Mouse (Mus musculus) neural tube, embryonic 11.5 days (tissue): ENCODE results near the gene Txk. TPM values are rescaled to one million over a fixed set of nuclear protein-coding genes. Genes with fewer than 3 reads are reported as not detected.

Source experiments
- ATAC-seq: fragments of 200-750 bp; cut with Nextera tagmentation; 2 replicates; pipeline ENCODE4 v1.8.0; 2017; ENCODE audit warnings: moderate number of reproducible peaks, mild to moderate bottlenecking, moderate TSS enrichment, moderate library complexity; ENCODE audit not compliant: insufficient read depth, low FRiP score, low TSS enrichment
- DNase-seq: peaks from one replicate; pipeline ENCODE4 v3.0.0-alpha.2; 2015; ENCODE audit warnings: low spot score
- H3K27ac ChIP-seq: fragments of 300-500 bp; sonication (generic); 2 replicates; pipeline ENCODE4 v1.5.1; 2014; ENCODE audit warnings: low read depth, mild to moderate bottlenecking, low read length
- H3K27me3 ChIP-seq: fragments of 300-500 bp; sonication (generic); 2 replicates; pipeline ENCODE4 v1.6.1; 2014; ENCODE audit warnings: mild to moderate bottlenecking, low read length, mixed read lengths; ENCODE audit not compliant: control insufficient read depth, insufficient read depth
- H3K36me3 ChIP-seq: fragments of 300-500 bp; sonication (generic); 2 replicates; pipeline ENCODE4 v1.6.1; 2014; ENCODE audit warnings: mild to moderate bottlenecking, low read length, moderate library complexity, mixed read lengths; ENCODE audit not compliant: control insufficient read depth, insufficient read depth
- H3K4me1 ChIP-seq: fragments of 300-500 bp; sonication (generic); 2 replicates; pipeline ENCODE4 v1.6.1; 2014; ENCODE audit warnings: low read length, mixed read lengths; ENCODE audit not compliant: control insufficient read depth, insufficient read depth
- H3K4me2 ChIP-seq: fragments of 300-500 bp; sonication (generic); 2 replicates; pipeline ENCODE4 v1.6.1; 2014; ENCODE audit warnings: low read depth, mild to moderate bottlenecking, moderate library complexity
- H3K4me3 ChIP-seq: fragments of 300-500 bp; sonication (generic); 2 replicates; pipeline ENCODE4 v1.5.1; 2014; ENCODE audit warnings: low read depth, low read length
- H3K9ac ChIP-seq: fragments of 300-500 bp; sonication (generic); 2 replicates; pipeline ENCODE4 v1.6.1; 2014; ENCODE audit warnings: mild to moderate bottlenecking, low read length
- H3K9me3 ChIP-seq: fragments of 300-500 bp; sonication (generic); 2 replicates; pipeline ENCODE4 v1.6.1; 2016; ENCODE audit warnings: low read length; ENCODE audit not compliant: control insufficient read depth
- WGBS: fragments of 180-500 bp; shearing (Covaris S2); extraction: QIAGEN DNeasy Blood & Tissue Kit; methylation state at CpG from one replicate; pipeline ENCODE4 v1.1.7; 2014; 5-methylcytosine and 5-hydroxymethylcytosine counted together
- polyA plus RNA-seq: library from polyadenylated mRNA; unstranded; fragments of >200 nt; fragmentation: Nextera tagmentation; extraction: Ambion mirVana; gene quantifications from 2 replicates; pipeline ENCODE4 v1.2.1, GENCODE M21; 2014

Txk gene
- polyA plus RNA-seq: not detected in 2 replicates

- Histone ChIP-seq H3K4me1 (no peaks in the 10 kb centered on the region), H3K4me2 (no peak within 1 kb of the TSS), H3K27me3 (no peaks in the 10 kb centered on the region), H3K9me3 (no peaks in the 10 kb centered on the region), H3K4me3 (no peak within 1 kb of the TSS), H3K36me3 (no peaks in the 10 kb centered on the region), H3K9ac (no peak within 1 kb of the TSS), H3K27ac (no peak within 1 kb of the TSS)
- WGBS: 86% methylated on average over 5 of the region's 5 CpGs
- DNase-seq (no peak), ATAC-seq (no peak)
These were observed at the start of gene Txk for GRCm38 (mm10) chr5:72752585-72752984. Txk (minus strand) TSS chr5:72752777.

GRCm38 (mm10) chr5:72798563-72798962, 46.0 kb upstream of the Txk start:
- ATAC-seq (no peak), DNase-seq (no peak)
- Histone ChIP-seq H3K4me2 (no peak overlapping the region), H3K27me3 (no peaks in the 10 kb centered on the region), H3K4me3 (no peak overlapping the region), H3K9me3 (no peaks in the 10 kb centered on the region), H3K36me3 (no peaks in the 10 kb centered on the region), H3K9ac (no peak overlapping the region), H3K27ac (no peak overlapping the region), H3K4me1 (no peaks in the 10 kb centered on the region)
- 83% methylated on average over 4 of the region's 4 CpGs for WGBS

- Histone ChIP-seq H3K36me3 (no peaks in the 10 kb centered on the region), H3K9me3 (no peaks in the 10 kb centered on the region), H3K4me3 (no peak overlapping the region), H3K9ac (no peak overlapping the region), H3K27ac (no peak overlapping the region), H3K27me3 (no peaks in the 10 kb centered on the region), H3K4me1 (no peaks in the 10 kb centered on the region; the same call in 1 of the 2 replicates), H3K4me2 (no peak overlapping the region)
- no peak for DNase-seq
- no peak for ATAC-seq
- WGBS: 75% methylated on average over 14 of the region's 14 CpGs
These were observed 43.6 kb upstream of the Txk start for GRCm38 (mm10) chr5:72796186-72796613.

- Histone ChIP-seq H3K27ac (no peak overlapping the region), H3K4me3 (no peak overlapping the region), H3K27me3 (no peaks in the 10 kb centered on the region), H3K9me3 (no peaks in the 10 kb centered on the region), H3K4me1 (no peaks in the 10 kb centered on the region; the same call in 1 of the 2 replicates), H3K4me2 (no peak overlapping the region), H3K36me3 (no peaks in the 10 kb centered on the region), H3K9ac (no peak overlapping the region)
- ATAC-seq (no peak), DNase-seq (no peak)
- WGBS: 82% methylated on average over 3 of the region's 3 CpGs
These were observed 40.8 kb upstream of the Txk start for GRCm38 (mm10) chr5:72793309-72793850.

- Histone ChIP-seq H3K9me3 (no peaks in the 10 kb centered on the region), H3K27ac (no peak overlapping the region), H3K4me2 (no peak overlapping the region), H3K27me3 (no peaks in the 10 kb centered on the region), H3K9ac (no peak overlapping the region), H3K4me1 (no peaks in the 10 kb centered on the region; the same call in 1 of the 2 replicates), H3K4me3 (no peak overlapping the region), H3K36me3 (no peaks in the 10 kb centered on the region)
- 7% methylated on average over 6 of the region's 6 CpGs for WGBS
- no peak for ATAC-seq
- no peak for DNase-seq
These were observed 39.2 kb upstream of the Txk start for GRCm38 (mm10) chr5:72791789-72792188.

GRCm38 (mm10) chr5:72791386-72791785, 38.8 kb upstream of the Txk start:
- DNase-seq (no peak), ATAC-seq (no peak)
- H3K4me3 ChIP-seq: no peak overlapping the region
- H3K4me1 ChIP-seq: no peaks in the 10 kb centered on the region; the same call in 1 of the 2 replicates
- H3K27ac ChIP-seq: no peak overlapping the region
- H3K9me3 ChIP-seq: no peaks in the 10 kb centered on the region
- no peak overlapping the region for H3K9ac ChIP-seq
- no peak overlapping the region for H3K4me2 ChIP-seq
- H3K27me3 ChIP-seq: no peaks in the 10 kb centered on the region
- 33% methylated on average over 4 of the region's 4 CpGs for WGBS
- H3K36me3 ChIP-seq: no peaks in the 10 kb centered on the region

- WGBS: 73% methylated on average over 4 of the region's 4 CpGs
- no peak overlapping the region for H3K4me2 ChIP-seq
- ATAC-seq: no peak
These were observed 32.9 kb upstream of the Txk start for GRCm38 (mm10) chr5:72785451-72785850.

GRCm38 (mm10) chr5:72784719-72785118, 32.1 kb upstream of the Txk start:
- H3K4me1 ChIP-seq: no peaks in the 10 kb centered on the region
- ATAC-seq (no peak), DNase-seq (no peak)
- no peaks in the 10 kb centered on the region for H3K27me3 ChIP-seq
- no peak overlapping the region for H3K9ac ChIP-seq
- no peaks in the 10 kb centered on the region for H3K36me3 ChIP-seq
- 92% methylated on average over 3 of the region's 3 CpGs for WGBS
- no peak overlapping the region for H3K27ac ChIP-seq
- H3K4me2 ChIP-seq: no peak overlapping the region
- H3K9me3 ChIP-seq: no peaks in the 10 kb centered on the region
- no peak overlapping the region for H3K4me3 ChIP-seq

More at GRCm38 (mm10) chr5:72785451-72785850, 32.9 kb upstream of the Txk start:
- H3K36me3 ChIP-seq: no peaks in the 10 kb centered on the region
- no peaks in the 10 kb centered on the region for H3K9me3 ChIP-seq
- H3K27me3 ChIP-seq: no peaks in the 10 kb centered on the region
- DNase-seq: no peak
- no peak overlapping the region for H3K27ac ChIP-seq
- H3K4me1 ChIP-seq: no peaks in the 10 kb centered on the region
- H3K9ac ChIP-seq: no peak overlapping the region
- H3K4me3 ChIP-seq: no peak overlapping the region

GRCm38 (mm10) chr5:72783957-72784356, 31.4 kb upstream of the Txk start:
- H3K4me1 ChIP-seq: no peaks in the 10 kb centered on the region
- no peak for DNase-seq
- 83% methylated on average over 8 of the region's 8 CpGs for WGBS
- no peaks in the 10 kb centered on the region for H3K9me3 ChIP-seq
- H3K27ac ChIP-seq: no peak overlapping the region
- H3K36me3 ChIP-seq: no peaks in the 10 kb centered on the region
- H3K9ac ChIP-seq: no peak overlapping the region
- no peaks in the 10 kb centered on the region for H3K27me3 ChIP-seq
- H3K4me3 ChIP-seq: no peak overlapping the region
- no peak for ATAC-seq
- H3K4me2 ChIP-seq: no peak overlapping the region
